Mouse (Mus musculus): ENCODE data around the gene Srbd1. TPM values are rescaled to one million over a fixed set of nuclear protein-coding genes. Genes with fewer than 3 reads are reported as not detected.

The Srbd1 gene
- polyA plus RNA-seq, 1 experiment from 2014 or later: 9.1 TPM

DNA sequence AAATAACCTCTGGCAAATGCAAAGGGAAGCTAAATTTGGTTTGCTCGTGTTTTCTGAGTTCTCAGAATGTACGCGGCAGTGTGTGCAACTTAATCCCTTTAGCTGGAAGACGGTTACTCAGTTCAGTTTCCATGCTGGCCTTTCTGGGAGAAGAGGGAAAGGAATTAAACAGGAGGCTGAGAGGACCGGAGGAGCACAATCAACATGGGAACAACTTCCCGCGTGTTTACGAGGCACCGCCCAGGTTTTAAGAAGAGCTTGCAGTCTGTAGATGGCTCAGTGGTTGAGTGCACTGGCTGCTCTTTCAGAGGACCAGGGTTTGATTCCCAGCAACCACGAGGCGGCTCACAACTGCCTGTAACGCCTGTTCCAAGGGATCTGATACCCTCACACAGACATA is 109.8 kb downstream of the Srbd1 start:
- Histone ChIP-seq H3K9ac (replicated peaks; ENCODE audit: low read length) (no peak overlapping the region), H3K4me1 (ENCODE audit: control insufficient read depth, insufficient read depth, low read length) (no peaks in the 10 kb centered on the region; the same call in 1 of the 2 replicates), H3K4me3 (replicated peaks; ENCODE audit: low read depth, low read length) (no peak overlapping the region), H3K4me2 (ENCODE audit: low read length) (no peak overlapping the region), H3K27me3 (ENCODE audit: control insufficient read depth, insufficient read depth, low read length) (no peaks in the 10 kb centered on the region), H3K27ac (replicated peaks; ENCODE audit: low read depth, low read length) (no peak overlapping the region), H3K36me3 (ENCODE audit: control insufficient read depth, insufficient read depth, low read length) (no peaks in the 10 kb centered on the region), H3K9me3 (ENCODE audit: control insufficient read depth, low read length) (no peaks in the 10 kb centered on the region)
- 73% methylated on average over 12 of the region's 12 CpGs for WGBS
- DNase-seq (no peak), ATAC-seq (ENCODE audit: low FRiP score, low TSS enrichment) (no peak)

DNA sequence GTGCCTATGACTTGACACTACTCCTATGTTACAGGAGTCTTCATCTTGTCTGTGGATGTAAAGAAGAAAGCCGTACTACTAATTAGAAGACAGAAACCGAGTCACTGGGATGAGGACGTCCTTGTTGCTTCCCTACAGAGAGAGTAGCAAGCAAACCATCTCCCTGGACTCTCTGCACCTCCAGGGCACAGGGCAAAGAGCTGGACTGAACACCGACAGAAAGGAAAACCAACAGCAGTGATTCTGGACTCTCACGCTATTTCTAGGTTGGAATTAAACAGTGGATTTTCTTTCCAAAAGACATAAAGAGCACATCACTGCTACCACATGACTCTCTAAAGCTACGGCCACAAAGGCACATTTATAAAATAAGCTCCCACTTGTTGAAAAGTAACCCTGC is 110.3 kb downstream of the Srbd1 start:
- H3K36me3 ChIP-seq (ENCODE audit: control insufficient read depth, insufficient read depth, low read length): no peaks in the 10 kb centered on the region
- 86% methylated on average over 6 of the region's 6 CpGs for WGBS
- H3K4me1 ChIP-seq (ENCODE audit: control insufficient read depth, insufficient read depth, low read length): no peaks in the 10 kb centered on the region; the same call in 1 of the 2 replicates
- no peak for ATAC-seq (ENCODE audit: low FRiP score, low TSS enrichment)
- H3K27ac ChIP-seq (replicated peaks; ENCODE audit: low read depth, low read length): no peak overlapping the region
- H3K4me3 ChIP-seq (replicated peaks; ENCODE audit: low read depth, low read length): no peak overlapping the region
- no peaks in the 10 kb centered on the region for H3K27me3 ChIP-seq (ENCODE audit: control insufficient read depth, insufficient read depth, low read length)
- H3K9me3 ChIP-seq (ENCODE audit: control insufficient read depth, low read length): no peaks in the 10 kb centered on the region
- DNase-seq: no peak
- no peak overlapping the region for H3K4me2 ChIP-seq (ENCODE audit: low read length)
- H3K9ac ChIP-seq (replicated peaks; ENCODE audit: low read length): no peak overlapping the region

GRCm38 (mm10) chr17:86032113-86032714 is 112.8 kb downstream of the Srbd1 start:
- H3K27me3 ChIP-seq (ENCODE audit: control insufficient read depth, insufficient read depth, low read length): no peaks in the 10 kb centered on the region
- H3K4me2 ChIP-seq (ENCODE audit: low read length): no peak overlapping the region
- H3K36me3 ChIP-seq (ENCODE audit: control insufficient read depth, insufficient read depth, low read length): no peaks in the 10 kb centered on the region
- H3K27ac ChIP-seq (replicated peaks; ENCODE audit: low read depth, low read length): no peak overlapping the region
- no peaks in the 10 kb centered on the region for H3K4me1 ChIP-seq (ENCODE audit: control insufficient read depth, insufficient read depth, low read length)
- WGBS: 92% methylated on average over 3 of the region's 3 CpGs
- H3K9ac ChIP-seq (replicated peaks; ENCODE audit: low read length): no peak overlapping the region
- no peak for ATAC-seq (ENCODE audit: low FRiP score, low TSS enrichment)
- no peak for DNase-seq
- H3K9me3 ChIP-seq (ENCODE audit: control insufficient read depth, low read length): no peaks in the 10 kb centered on the region
- H3K4me3 ChIP-seq (replicated peaks; ENCODE audit: low read depth, low read length): no peak overlapping the region

GRCm38 (mm10) chr17:86030016-86030415 is 115.0 kb downstream of the Srbd1 start:
- H3K36me3 ChIP-seq (ENCODE audit: control insufficient read depth, insufficient read depth, low read length): no peaks in the 10 kb centered on the region
- no peak for DNase-seq
- no peaks in the 10 kb centered on the region for H3K9me3 ChIP-seq (ENCODE audit: control insufficient read depth, low read length)
- H3K4me2 ChIP-seq (ENCODE audit: low read length): no peak overlapping the region
- no peaks in the 10 kb centered on the region for H3K27me3 ChIP-seq (ENCODE audit: control insufficient read depth, insufficient read depth, low read length)
- H3K4me1 ChIP-seq (ENCODE audit: control insufficient read depth, insufficient read depth, low read length): no peaks in the 10 kb centered on the region
- ATAC-seq (ENCODE audit: low FRiP score, low TSS enrichment): no peak
- H3K27ac ChIP-seq (replicated peaks; ENCODE audit: low read depth, low read length): no peak overlapping the region
- H3K4me3 ChIP-seq (replicated peaks; ENCODE audit: low read depth, low read length): no peak overlapping the region
- 63% methylated on average over 4 of the region's 4 CpGs for WGBS
- no peak overlapping the region for H3K9ac ChIP-seq (replicated peaks; ENCODE audit: low read length)

- Histone ChIP-seq H3K4me2 (ENCODE audit: low read length) (no peak overlapping the region), H3K36me3 (ENCODE audit: control insufficient read depth, insufficient read depth, low read length) (no peaks in the 10 kb centered on the region), H3K9me3 (ENCODE audit: control insufficient read depth, low read length) (no peaks in the 10 kb centered on the region), H3K4me3 (replicated peaks; ENCODE audit: low read depth, low read length) (no peak overlapping the region), H3K4me1 (ENCODE audit: control insufficient read depth, insufficient read depth, low read length) (no peaks in the 10 kb centered on the region), H3K9ac (replicated peaks; ENCODE audit: low read length) (no peak overlapping the region), H3K27ac (replicated peaks; ENCODE audit: low read depth, low read length) (no peak overlapping the region), H3K27me3 (ENCODE audit: control insufficient read depth, insufficient read depth, low read length) (no peaks in the 10 kb centered on the region)
- 91% methylated on average over 1 of the region's 1 CpGs for WGBS
- DNase-seq (no peak), ATAC-seq (ENCODE audit: low FRiP score, low TSS enrichment) (no peak)
Measured at GRCm38 (mm10) chr17:86029175-86029574, 115.8 kb downstream of the Srbd1 start.

GRCm38 (mm10) chr17:86027577-86028199 is 117.3 kb downstream of the Srbd1 start:
- 94% methylated on average over 4 of the region's 4 CpGs for WGBS
- no peak for DNase-seq
- no peaks in the 10 kb centered on the region for H3K4me1 ChIP-seq (ENCODE audit: control insufficient read depth, insufficient read depth, low read length)
- no peak overlapping the region for H3K4me2 ChIP-seq (ENCODE audit: low read length)
- H3K9ac ChIP-seq (replicated peaks; ENCODE audit: low read length): no peak overlapping the region
- no peaks in the 10 kb centered on the region for H3K36me3 ChIP-seq (ENCODE audit: control insufficient read depth, insufficient read depth, low read length)
- no peaks in the 10 kb centered on the region for H3K27me3 ChIP-seq (ENCODE audit: control insufficient read depth, insufficient read depth, low read length)
- H3K9me3 ChIP-seq (ENCODE audit: control insufficient read depth, low read length): no peaks in the 10 kb centered on the region
- H3K27ac ChIP-seq (replicated peaks; ENCODE audit: low read depth, low read length): no peak overlapping the region
- no peak for ATAC-seq (ENCODE audit: low FRiP score, low TSS enrichment)
- H3K4me3 ChIP-seq (replicated peaks; ENCODE audit: low read depth, low read length): no peak overlapping the region

- Histone ChIP-seq H3K27ac (replicated peaks; ENCODE audit: low read depth, low read length) (no peak overlapping the region), H3K4me1 (ENCODE audit: control insufficient read depth, insufficient read depth, low read length) (no peaks in the 10 kb centered on the region), H3K4me3 (replicated peaks; ENCODE audit: low read depth, low read length) (no peak overlapping the region), H3K36me3 (ENCODE audit: control insufficient read depth, insufficient read depth, low read length) (no peaks in the 10 kb centered on the region), H3K9me3 (ENCODE audit: control insufficient read depth, low read length) (peaks cover 1% of the 10 kb centered on the region; the same call in 1 of the 2 replicates), H3K9ac (replicated peaks; ENCODE audit: low read length) (no peak overlapping the region), H3K27me3 (ENCODE audit: control insufficient read depth, insufficient read depth, low read length) (no peaks in the 10 kb centered on the region), H3K4me2 (ENCODE audit: low read length) (no peak overlapping the region)
- DNase-seq: no peak
- ATAC-seq (ENCODE audit: low FRiP score, low TSS enrichment): no peak
- WGBS: 97% methylated on average over 3 of the region's 3 CpGs
Measured at GRCm38 (mm10) chr17:86024589-86024988, 120.4 kb downstream of the Srbd1 start.

GRCm38 (mm10) chr17:86022366-86022765 is 122.6 kb downstream of the Srbd1 start:
- no peaks in the 10 kb centered on the region for H3K4me1 ChIP-seq (ENCODE audit: control insufficient read depth, insufficient read depth, low read length)
- no peaks in the 10 kb centered on the region for H3K36me3 ChIP-seq (ENCODE audit: control insufficient read depth, insufficient read depth, low read length)
- no peaks in the 10 kb centered on the region for H3K27me3 ChIP-seq (ENCODE audit: control insufficient read depth, insufficient read depth, low read length)
- no peak overlapping the region for H3K9ac ChIP-seq (replicated peaks; ENCODE audit: low read length)
- H3K4me3 ChIP-seq (replicated peaks; ENCODE audit: low read depth, low read length): no peak overlapping the region
- no peak for DNase-seq
- 56% methylated on average over 4 of the region's 4 CpGs for WGBS
- no peak for ATAC-seq (ENCODE audit: low FRiP score, low TSS enrichment)
- H3K27ac ChIP-seq (replicated peaks; ENCODE audit: low read depth, low read length): no peak overlapping the region
- H3K4me2 ChIP-seq (ENCODE audit: low read length): no peak overlapping the region
- H3K9me3 ChIP-seq (ENCODE audit: control insufficient read depth, low read length): peaks cover 8% of the 10 kb centered on the region; the same call in 1 of the 2 replicates

DNA sequence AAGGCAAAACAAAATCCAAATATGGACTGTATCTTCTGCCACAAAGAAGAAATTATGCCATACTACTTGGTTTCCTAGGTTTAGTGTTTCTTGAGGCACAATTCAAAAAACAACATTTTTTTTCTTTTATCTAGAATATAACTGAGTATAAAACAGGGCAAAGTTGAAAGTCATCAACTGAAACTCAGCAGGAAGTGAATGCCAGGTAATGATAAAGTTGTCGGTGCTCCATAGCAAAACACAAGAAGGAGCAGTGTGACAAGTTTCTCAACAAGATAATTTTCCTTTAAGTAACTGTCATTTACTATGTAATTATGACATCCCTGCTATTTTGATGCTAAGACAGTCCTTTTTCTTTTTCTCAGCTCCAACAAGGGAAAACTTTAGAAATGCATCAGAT is 123.2 kb downstream of the Srbd1 start:
- no peak overlapping the region for H3K4me2 ChIP-seq (ENCODE audit: low read length)
- DNase-seq (no peak), ATAC-seq (ENCODE audit: low FRiP score, low TSS enrichment) (no peak)
- H3K27me3 ChIP-seq (ENCODE audit: control insufficient read depth, insufficient read depth, low read length): no peaks in the 10 kb centered on the region
- peaks cover 8% of the 10 kb centered on the region; the same call in 1 of the 2 replicates for H3K9me3 ChIP-seq (ENCODE audit: control insufficient read depth, low read length)
- H3K4me1 ChIP-seq (ENCODE audit: control insufficient read depth, insufficient read depth, low read length): no peaks in the 10 kb centered on the region
- no peak overlapping the region for H3K4me3 ChIP-seq (replicated peaks; ENCODE audit: low read depth, low read length)
- no peak overlapping the region for H3K9ac ChIP-seq (replicated peaks; ENCODE audit: low read length)
- no peaks in the 10 kb centered on the region for H3K36me3 ChIP-seq (ENCODE audit: control insufficient read depth, insufficient read depth, low read length)
- no peak overlapping the region for H3K27ac ChIP-seq (replicated peaks; ENCODE audit: low read depth, low read length)
- 91% methylated on average over 1 of the region's 1 CpGs for WGBS
